Mouse (Mus musculus): ENCODE measurements around the gene Pla2g15. TPM values are rescaled to one million over a fixed set of nuclear protein-coding genes. Genes with fewer than 3 reads are reported as not detected.
A peak's percentile ranks its signal among the peaks of the same experiment; 100 is the strongest.

The Pla2g15 gene
- polyA plus RNA-seq (2016; fragmentation: Nextera tagmentation; extraction: Ambion mirVana) = 13.5 and 15.6 TPM in 2 replicates

DNA sequence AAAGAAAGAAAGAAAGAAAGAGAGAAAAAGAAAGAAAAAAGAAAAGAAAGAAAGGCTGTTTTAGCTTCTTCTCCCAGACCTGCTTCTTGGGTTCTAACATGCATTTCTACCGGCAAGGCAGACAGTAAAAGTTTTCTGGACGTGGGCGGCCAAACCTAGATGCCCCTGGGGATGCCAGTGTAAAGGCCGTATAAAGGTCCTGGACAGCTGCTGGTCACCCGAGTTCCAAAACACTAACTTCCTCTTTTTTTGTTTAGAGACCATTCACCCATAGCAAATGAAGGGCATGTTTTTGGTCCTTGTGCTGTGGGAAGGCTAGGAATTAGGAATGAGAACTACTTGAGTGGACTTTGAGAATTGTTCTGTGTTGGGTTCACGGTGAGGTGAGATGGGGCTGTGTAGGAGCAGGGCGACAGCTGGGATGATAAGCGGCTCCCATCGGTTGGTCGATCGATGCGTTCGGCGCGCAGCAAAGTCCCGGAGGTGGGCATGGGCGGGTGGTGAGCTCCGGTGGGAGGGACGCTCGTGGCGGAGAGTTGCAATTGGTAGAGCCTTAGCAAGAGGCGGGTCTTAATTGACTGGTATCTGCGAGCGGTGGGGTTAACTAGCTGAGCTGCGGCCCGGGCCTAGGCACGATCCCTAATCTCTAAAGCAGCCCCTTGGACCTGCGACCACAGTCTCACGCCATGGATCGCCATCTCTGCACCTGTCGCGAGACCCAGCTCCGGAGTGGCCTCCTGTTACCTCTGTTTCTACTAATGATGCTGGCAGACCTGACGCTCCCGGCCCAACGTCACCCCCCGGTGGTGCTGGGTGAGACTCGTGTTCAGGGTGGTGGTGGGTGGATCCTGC, at the start of gene Pla2g15:
Gene Pla2g15, plus strand, starts transcription at position 599 of the 852 bp plus-strand sequence.
- WGBS = 2% methylated on average over 38 of the region's 38 CpGs
- peak; percentile 93 for DNase-seq (ENCODE audit: low spot score)
- no peaks in the 10 kb centered on the region for H3K9me3 ChIP-seq (replicated peaks)
- H3K36me3 ChIP-seq = peaks cover 10% of the 10 kb centered on the region
- peak within 1 kb of the TSS; percentile 84 for H3K27ac ChIP-seq (replicated peaks)
- no peaks in the 10 kb centered on the region for H3K27me3 ChIP-seq (ENCODE audit: low read depth, poor library complexity, severe bottlenecking)
- H3K4me1 ChIP-seq = peaks cover 20% of the 10 kb centered on the region
- H3K4me3 ChIP-seq = peak within 1 kb of the TSS; percentile 81

DNA sequence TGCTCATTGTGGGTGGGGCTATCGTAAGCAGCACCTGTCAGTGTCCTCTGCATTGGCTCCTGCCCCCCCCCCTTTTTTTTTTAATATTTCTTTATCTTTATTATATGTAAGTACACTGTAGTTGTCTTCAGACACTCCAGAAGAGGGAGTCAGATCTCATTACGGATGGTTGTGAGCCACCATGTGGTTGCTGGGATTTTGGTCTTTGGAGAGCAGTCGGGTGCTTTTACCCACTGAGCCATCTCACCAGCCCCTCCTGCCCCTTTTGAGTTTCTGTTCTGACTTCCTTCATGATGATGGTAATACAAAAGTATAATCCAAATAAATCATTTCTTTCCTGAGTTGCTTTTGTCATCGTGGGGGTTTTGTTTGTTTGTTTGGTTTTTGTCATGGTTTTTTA, 47.9 kb upstream of the Pla2g15 start:
- WGBS = 93% methylated on average over 4 of the region's 4 CpGs
- peaks cover 74% of the 10 kb centered on the region for H3K36me3 ChIP-seq

GRCm38 (mm10) chr8:106103888-106104287, 46.3 kb upstream of the Pla2g15 start:
- H3K27me3 ChIP-seq (ENCODE audit: low read depth, poor library complexity, severe bottlenecking) = no peaks in the 10 kb centered on the region
- 93% methylated on average over 2 of the region's 2 CpGs for WGBS
- H3K9me3 ChIP-seq (replicated peaks) = no peaks in the 10 kb centered on the region
- no peaks in the 10 kb centered on the region for H3K4me1 ChIP-seq
- DNase-seq (ENCODE audit: low spot score) = no peak
- no peak overlapping the region for H3K4me3 ChIP-seq
- H3K36me3 ChIP-seq = peaks cover 81% of the 10 kb centered on the region
- H3K27ac ChIP-seq (replicated peaks) = no peak overlapping the region

More for the DNA sequence above, 47.9 kb upstream of the Pla2g15 start:
- H3K9me3 ChIP-seq (replicated peaks) = no peaks in the 10 kb centered on the region
- H3K27me3 ChIP-seq (ENCODE audit: low read depth, poor library complexity, severe bottlenecking) = no peaks in the 10 kb centered on the region
- H3K27ac ChIP-seq (replicated peaks) = no peak overlapping the region
- H3K4me3 ChIP-seq = no peak overlapping the region
- DNase-seq (ENCODE audit: low spot score) = no peak
- no peaks in the 10 kb centered on the region for H3K4me1 ChIP-seq

DNA sequence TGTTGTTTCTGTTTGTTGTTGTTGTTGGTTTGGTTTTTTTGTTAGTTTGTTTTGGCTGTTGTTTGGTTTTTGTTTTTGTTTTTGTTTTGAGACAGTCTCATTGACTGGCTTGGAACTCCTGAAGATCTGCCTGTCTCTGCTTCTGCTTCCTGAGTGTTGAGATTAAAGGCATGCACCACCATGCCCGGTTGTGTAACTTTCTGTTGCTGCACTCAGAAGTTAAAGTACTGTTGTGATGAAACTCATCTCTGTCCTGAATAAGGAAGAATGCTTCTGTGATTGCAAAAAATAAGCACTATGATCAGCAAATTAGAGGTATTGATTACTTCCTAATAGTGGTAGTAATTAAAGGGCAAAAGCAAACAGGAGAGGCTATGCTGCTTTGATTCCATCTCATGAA, 44.0 kb upstream of the Pla2g15 start:
- peaks cover 83% of the 10 kb centered on the region for H3K36me3 ChIP-seq

GRCm38 (mm10) chr8:106108080-106108479, 42.1 kb upstream of the Pla2g15 start:
- 99% methylated on average over 4 of the region's 4 CpGs for WGBS
- Histone ChIP-seq H3K36me3 (peaks cover 79% of the 10 kb centered on the region), H3K27ac (replicated peaks) (no peak overlapping the region), H3K27me3 (ENCODE audit: low read depth, poor library complexity, severe bottlenecking) (no peaks in the 10 kb centered on the region), H3K9me3 (replicated peaks) (no peaks in the 10 kb centered on the region), H3K4me1 (no peaks in the 10 kb centered on the region), H3K4me3 (no peak overlapping the region)
- no peak for DNase-seq (ENCODE audit: low spot score)

More for the DNA sequence above, 44.0 kb upstream of the Pla2g15 start:
- no peak overlapping the region for H3K27ac ChIP-seq (replicated peaks)
- H3K27me3 ChIP-seq (ENCODE audit: low read depth, poor library complexity, severe bottlenecking) = no peaks in the 10 kb centered on the region
- no peak for DNase-seq (ENCODE audit: low spot score)
- no peaks in the 10 kb centered on the region for H3K4me1 ChIP-seq
- H3K9me3 ChIP-seq (replicated peaks) = no peaks in the 10 kb centered on the region
- 88% methylated on average over 1 of the region's 1 CpGs for WGBS
- H3K4me3 ChIP-seq = no peak overlapping the region

DNA sequence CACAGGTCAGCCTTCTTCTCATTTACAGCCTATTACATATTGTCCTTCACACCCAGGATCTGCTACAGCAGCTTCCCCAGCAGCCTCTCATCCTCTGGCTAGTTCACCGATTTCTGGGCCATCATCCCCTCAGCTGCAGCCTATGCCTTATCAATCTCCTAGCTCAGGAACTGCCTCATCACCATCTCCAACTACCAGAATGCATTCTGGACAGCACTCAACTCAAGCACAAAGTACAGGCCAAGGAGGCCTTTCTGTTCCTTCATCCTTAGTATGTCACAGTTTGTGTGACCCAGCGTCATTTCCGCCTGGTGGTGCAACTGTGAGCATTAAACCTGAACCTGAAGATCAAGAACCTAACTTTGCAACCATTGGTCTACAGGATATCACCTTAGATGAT, 41.5 kb upstream of the Pla2g15 start:
- DNase-seq (ENCODE audit: low spot score) = no peak
- 95% methylated on average over 3 of the region's 3 CpGs for WGBS
- Histone ChIP-seq H3K27me3 (ENCODE audit: low read depth, poor library complexity, severe bottlenecking) (no peaks in the 10 kb centered on the region), H3K36me3 (peaks cover 76% of the 10 kb centered on the region), H3K4me1 (no peaks in the 10 kb centered on the region), H3K27ac (replicated peaks) (no peak overlapping the region), H3K4me3 (no peak overlapping the region), H3K9me3 (replicated peaks) (no peaks in the 10 kb centered on the region)

GRCm38 (mm10) chr8:106112041-106112440, 38.2 kb upstream of the Pla2g15 start:
- H3K36me3 ChIP-seq = peaks cover 84% of the 10 kb centered on the region
- no peak overlapping the region for H3K27ac ChIP-seq (replicated peaks)
- DNase-seq (ENCODE audit: low spot score) = no peak
- no peaks in the 10 kb centered on the region for H3K27me3 ChIP-seq (ENCODE audit: low read depth, poor library complexity, severe bottlenecking)
- H3K4me1 ChIP-seq = no peaks in the 10 kb centered on the region
- H3K9me3 ChIP-seq (replicated peaks) = no peaks in the 10 kb centered on the region
- 91% methylated on average over 2 of the region's 2 CpGs for WGBS
- no peak overlapping the region for H3K4me3 ChIP-seq

GRCm38 (mm10) chr8:106112514-106112913, 37.7 kb upstream of the Pla2g15 start:
- H3K4me3 ChIP-seq = no peak overlapping the region
- no peaks in the 10 kb centered on the region for H3K9me3 ChIP-seq (replicated peaks)
- H3K36me3 ChIP-seq = peaks cover 87% of the 10 kb centered on the region
- DNase-seq (ENCODE audit: low spot score) = no peak
- WGBS = 94% methylated on average over 1 of the region's 1 CpGs
- H3K4me1 ChIP-seq = no peaks in the 10 kb centered on the region
- H3K27ac ChIP-seq (replicated peaks) = no peak overlapping the region
- H3K27me3 ChIP-seq (ENCODE audit: low read depth, poor library complexity, severe bottlenecking) = no peaks in the 10 kb centered on the region

- H3K4me3 ChIP-seq = no peak overlapping the region
- H3K27me3 ChIP-seq (ENCODE audit: low read depth, poor library complexity, severe bottlenecking) = no peaks in the 10 kb centered on the region
- H3K4me1 ChIP-seq = no peaks in the 10 kb centered on the region
- DNase-seq (ENCODE audit: low spot score) = peak; percentile 24
- WGBS = 95% methylated on average over 3 of the region's 3 CpGs
- no peak overlapping the region for H3K27ac ChIP-seq (replicated peaks)
- peaks cover 76% of the 10 kb centered on the region for H3K36me3 ChIP-seq
- H3K9me3 ChIP-seq (replicated peaks) = no peaks in the 10 kb centered on the region
Observed at GRCm38 (mm10) chr8:106115897-106116296, 34.3 kb upstream of the Pla2g15 start.

- WGBS = 82% methylated on average over 3 of the region's 3 CpGs
- no peaks in the 10 kb centered on the region for H3K27me3 ChIP-seq (ENCODE audit: low read depth, poor library complexity, severe bottlenecking)
- H3K9me3 ChIP-seq (replicated peaks) = no peaks in the 10 kb centered on the region
- H3K4me1 ChIP-seq = no peaks in the 10 kb centered on the region
- no peak overlapping the region for H3K27ac ChIP-seq (replicated peaks)
- peaks cover 59% of the 10 kb centered on the region for H3K36me3 ChIP-seq
- H3K4me3 ChIP-seq = no peak overlapping the region
- no peak for DNase-seq (ENCODE audit: low spot score)
Observed at GRCm38 (mm10) chr8:106123443-106123842, 26.8 kb upstream of the Pla2g15 start.

GRCm38 (mm10) chr8:106126055-106126454, 24.1 kb upstream of the Pla2g15 start:
- DNase-seq (ENCODE audit: low spot score) = no peak
- H3K27ac ChIP-seq (replicated peaks) = no peak overlapping the region
- H3K4me1 ChIP-seq = no peaks in the 10 kb centered on the region
- 94% methylated on average over 1 of the region's 1 CpGs for WGBS
- peaks cover 63% of the 10 kb centered on the region for H3K36me3 ChIP-seq
- no peak overlapping the region for H3K4me3 ChIP-seq
- H3K27me3 ChIP-seq (ENCODE audit: low read depth, poor library complexity, severe bottlenecking) = no peaks in the 10 kb centered on the region
- no peaks in the 10 kb centered on the region for H3K9me3 ChIP-seq (replicated peaks)

DNA sequence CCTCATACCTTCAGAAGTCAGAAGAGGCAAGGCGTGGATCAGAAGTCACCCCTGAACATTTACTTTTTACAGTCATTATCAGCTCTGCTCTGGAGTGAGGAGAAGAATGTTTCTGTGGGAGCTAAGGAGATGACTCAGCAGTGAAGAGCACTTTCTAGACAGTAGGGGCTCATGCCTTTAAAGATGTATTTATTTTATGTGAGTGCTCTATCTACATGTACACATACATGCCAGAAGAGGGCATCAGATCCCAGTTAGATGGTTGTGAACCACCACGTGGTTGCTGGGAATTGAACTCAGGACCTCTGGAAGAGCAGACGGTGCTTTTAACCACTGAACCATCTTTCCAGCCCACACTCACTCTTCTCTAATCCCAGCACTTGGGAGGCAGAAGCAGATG, 23.1 kb upstream of the Pla2g15 start:
- Histone ChIP-seq H3K4me1 (no peaks in the 10 kb centered on the region), H3K27ac (replicated peaks) (no peak overlapping the region), H3K9me3 (replicated peaks) (no peaks in the 10 kb centered on the region), H3K4me3 (no peak overlapping the region), H3K36me3 (peaks cover 67% of the 10 kb centered on the region), H3K27me3 (ENCODE audit: low read depth, poor library complexity, severe bottlenecking) (peaks cover 2% of the 10 kb centered on the region; the same call in 1 of the 2 replicates)
- DNase-seq (ENCODE audit: low spot score) = no peak
- 76% methylated on average over 3 of the region's 3 CpGs for WGBS

- no peak overlapping the region for H3K27ac ChIP-seq (replicated peaks)
- WGBS = 94% methylated on average over 10 of the region's 10 CpGs
- peaks cover 10% of the 10 kb centered on the region for H3K27me3 ChIP-seq (ENCODE audit: low read depth, poor library complexity, severe bottlenecking)
- no peak for DNase-seq (ENCODE audit: low spot score)
- no peaks in the 10 kb centered on the region for H3K9me3 ChIP-seq (replicated peaks)
- H3K4me1 ChIP-seq = no peaks in the 10 kb centered on the region
- peaks cover 71% of the 10 kb centered on the region for H3K36me3 ChIP-seq
- H3K4me3 ChIP-seq = no peak overlapping the region
Observed at GRCm38 (mm10) chr8:106127882-106128410, 22.3 kb upstream of the Pla2g15 start.
